Mouse (Mus musculus): Measurements from ENCODE around the gene Osm.

DNA sequence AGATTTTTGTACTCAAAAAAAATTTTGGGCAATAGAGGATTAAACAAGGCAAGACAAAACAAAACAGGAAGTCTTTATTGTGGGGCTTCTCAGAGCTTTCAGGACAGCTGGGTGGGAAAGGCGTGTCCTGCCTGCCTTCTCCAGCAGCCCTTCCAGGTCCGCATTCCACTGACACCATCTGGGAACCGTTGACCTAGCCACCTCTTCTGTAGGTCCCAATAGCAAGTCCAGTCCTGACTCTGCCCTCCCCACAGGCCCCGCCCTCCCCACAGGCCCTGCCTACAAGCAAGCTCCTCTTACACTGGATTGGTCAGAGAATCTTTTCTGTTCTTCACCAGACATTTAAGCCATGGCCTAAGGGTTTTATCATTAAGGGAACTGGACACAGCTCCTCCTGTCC is 47.4 kb downstream of the Osm start:
- TF ChIP-seq POLR2A (IDR thresholded peaks at IDR 0.05; ENCODE audit: insufficient read depth, low read depth, low read length) (no peak), CTCF (IDR thresholded peaks at IDR 0.05; ENCODE audit: insufficient read depth, low read depth, low read length) (no peak)
